Mouse (Mus musculus): ENCODE data around the gene Pick1. TPM values are rescaled to one million over a fixed set of nuclear protein-coding genes. Genes with fewer than 3 reads are reported as not detected.

Pick1 gene
- polyA plus RNA-seq, 1 experiment from 2014 or later = 49.8 TPM

Other genes with a start within 250 kb of the Pick1 start
- 513 and 545 TPM in 2 replicates for gene H1f0, start 200.7 kb upstream of the Pick1 start, polyA plus RNA-seq (2015; fragmentation: Nextera tagmentation; extraction: Ambion mirVana)
- 0.12 and 0.30 TPM in 2 replicates for gene Galr3, start 187.3 kb upstream of the Pick1 start, polyA plus RNA-seq (2015; fragmentation: Nextera tagmentation; extraction: Ambion mirVana)
- 47.7 and 56.3 TPM in 2 replicates for gene Ankrd54, start 166.3 kb upstream of the Pick1 start, polyA plus RNA-seq (2015; fragmentation: Nextera tagmentation; extraction: Ambion mirVana)
- 243 and 247 TPM in 2 replicates for gene Eif3l, start 154.0 kb upstream of the Pick1 start, polyA plus RNA-seq (2015; fragmentation: Nextera tagmentation; extraction: Ambion mirVana)
- 8.6 and 11.0 TPM in 2 replicates for gene Micall1, start 120.3 kb upstream of the Pick1 start, polyA plus RNA-seq (2015; fragmentation: Nextera tagmentation; extraction: Ambion mirVana)
- gene Polr2f, start 88.2 kb upstream of the Pick1 start, polyA plus RNA-seq (2015; fragmentation: Nextera tagmentation; extraction: Ambion mirVana) = 303 and 317 TPM in 2 replicates
- 7.7 and 10.5 TPM in 2 replicates for gene 1700088E04Rik, start 87.9 kb upstream of the Pick1 start, polyA plus RNA-seq (2015; fragmentation: Nextera tagmentation; extraction: Ambion mirVana)
- gene Sox10, start 63.9 kb upstream of the Pick1 start, polyA plus RNA-seq (2015; fragmentation: Nextera tagmentation; extraction: Ambion mirVana) = 0.40 and 0.96 TPM in 2 replicates
- gene Gm49486, start 218 bp downstream of the Pick1 start, polyA plus RNA-seq (2015; fragmentation: Nextera tagmentation; extraction: Ambion mirVana) = 0.67 and 0.74 TPM in 2 replicates
- gene Slc16a8, start 25.6 kb downstream of the Pick1 start, polyA plus RNA-seq (2015; fragmentation: Nextera tagmentation; extraction: Ambion mirVana) = 0.12 and 0.26 TPM in 2 replicates
- gene Baiap2l2, start 56.4 kb downstream of the Pick1 start, polyA plus RNA-seq (2015; fragmentation: Nextera tagmentation; extraction: Ambion mirVana) = 13.4 and 14.3 TPM in 2 replicates
- gene Pla2g6, start 99.2 kb downstream of the Pick1 start, polyA plus RNA-seq (2015; fragmentation: Nextera tagmentation; extraction: Ambion mirVana) = 16.9 and 17.7 TPM in 2 replicates
- gene Maff, start 117.4 kb downstream of the Pick1 start, polyA plus RNA-seq (2015; fragmentation: Nextera tagmentation; extraction: Ambion mirVana) = 3.8 and 4.4 TPM in 2 replicates
- gene Tmem184b, start 174.4 kb downstream of the Pick1 start, polyA plus RNA-seq (2015; fragmentation: Nextera tagmentation; extraction: Ambion mirVana) = 67.7 and 75.5 TPM in 2 replicates
- 87.0 and 90.6 TPM in 2 replicates for gene Csnk1e, start 226.4 kb downstream of the Pick1 start, polyA plus RNA-seq (2015; fragmentation: Nextera tagmentation; extraction: Ambion mirVana)